In genomic region chr13:113350743-113351430, GRCm38 (mm10) we compare ENCODE assay signal across 21 mouse cellular contexts. TPM values are rescaled to one million over a fixed set of nuclear protein-coding genes. Genes with fewer than 3 reads are reported as not detected.
A peak's percentile ranks its signal among the peaks of the same experiment; 100 is the strongest.
DNase-seq lines count a peak whose midpoint lies in the region; ATAC-seq and TF ChIP-seq lines count a peak whose summit lies in the region.
"Had no signal": no experiment of that assay in that cellular context is flagged by ENCODE, and none has a peak within 500 bp of the region (broad histone marks: within the 10 kb centered on the region; RNA-seq: fewer than 3 reads in every experiment).

No protein-coding gene starts in this region.

- no peak; the same call in 1 of the 2 replicates for ATAC-seq in kidney, embryonic 14.5 days (ENCODE audit: low FRiP score, low TSS enrichment)
- peak; percentile 53; the same call in 1 of the 2 replicates for ATAC-seq in embryonic facial prominence, embryonic 13.5 days (ENCODE audit: insufficient number of reproducible peaks, insufficient read depth, low FRiP score, low TSS enrichment, low read depth)
- no peak for ATAC-seq in limb, embryonic 14.5 days (ENCODE audit: low FRiP score, low read depth)
- ATAC-seq: midbrain, embryonic 16.5 days had no signal

- H3K9ac ChIP-seq in kidney, embryonic 14.5 days (ENCODE audit: low read depth, low read length): no peak overlapping the region
- 0 out of 2 replicates have a peak overlapping the region, but pooled peaks have one; percentile 21 for H3K9ac ChIP-seq in embryonic facial prominence, embryonic 13.5 days
- no peak overlapping the region for H3K9ac ChIP-seq in limb, embryonic 14.5 days (ENCODE audit: low read depth, low read length, severe bottlenecking)
- H3K9ac ChIP-seq: heart, embryonic 13.5 days; hindbrain, embryonic 12.5 days; neural tube, embryonic 12.5 days had no signal

- no peak overlapping the region for H3K4me2 ChIP-seq in kidney, embryonic 14.5 days (replicated peaks; ENCODE audit: low read depth, low read length)
- H3K4me2 ChIP-seq in embryonic facial prominence, embryonic 13.5 days: peak overlapping the region; percentile 24
- no peak overlapping the region for H3K4me2 ChIP-seq in limb, embryonic 14.5 days (replicated peaks; ENCODE audit: low read depth, low read length, severe bottlenecking)
- H3K4me2 ChIP-seq: heart, embryonic 13.5 days; hindbrain, embryonic 12.5 days; neural tube, embryonic 12.5 days had no signal

- no peaks in the 10 kb centered on the region for H3K9me3 ChIP-seq in kidney, embryonic 14.5 days (ENCODE audit: control insufficient read depth, low read length)
- no peaks in the 10 kb centered on the region for H3K9me3 ChIP-seq in embryonic facial prominence, embryonic 13.5 days
- no peaks in the 10 kb centered on the region for H3K9me3 ChIP-seq in limb, embryonic 14.5 days (ENCODE audit: control insufficient read depth, low read length)
- H3K9me3 ChIP-seq: forebrain, embryonic 10.5 days; G1E; heart, embryonic 13.5 days; hindbrain, embryonic 12.5 days; neural tube, embryonic 12.5 days had no signal

- no peaks in the 10 kb centered on the region for H3K27me3 ChIP-seq in kidney, embryonic 14.5 days (ENCODE audit: control insufficient read depth, insufficient read depth, low read length)
- H3K27me3 ChIP-seq in embryonic facial prominence, embryonic 13.5 days: no peaks in the 10 kb centered on the region
- no peaks in the 10 kb centered on the region for H3K27me3 ChIP-seq in limb, embryonic 14.5 days (ENCODE audit: control insufficient read depth, insufficient read depth, low read length)
- H3K27me3 ChIP-seq: heart, embryonic 13.5 days; neural tube, embryonic 12.5 days had no signal

- TF ChIP-seq POLR2A in limb, embryonic 14.5 days (IDR thresholded peaks at IDR 0.05; ENCODE audit: borderline replicate concordance, extremely low read depth, insufficient read depth, insufficient read length): no peak

- WGBS in kidney, embryonic 14.5 days: 74% methylated on average over 11 of the region's 11 CpGs
- WGBS in embryonic facial prominence, embryonic 13.5 days: 38% methylated on average over 11 of the region's 11 CpGs
- WGBS in limb, embryonic 14.5 days: 64% methylated on average over 11 of the region's 11 CpGs

- H3K36me3 ChIP-seq in kidney, embryonic 14.5 days (ENCODE audit: control insufficient read depth, insufficient read depth, low read length): no peaks in the 10 kb centered on the region
- H3K36me3 ChIP-seq in embryonic facial prominence, embryonic 13.5 days: no peaks in the 10 kb centered on the region
- no peaks in the 10 kb centered on the region; the same call in 1 of the 2 replicates for H3K36me3 ChIP-seq in limb, embryonic 14.5 days (ENCODE audit: control insufficient read depth, insufficient read depth, low read length)
- H3K36me3 ChIP-seq: forebrain, embryonic 10.5 days; G1E; heart, embryonic 13.5 days; hindbrain, embryonic 12.5 days; neural tube, embryonic 12.5 days had no signal

- peak overlapping the region; percentile 47; the same call in 1 of the 2 replicates for H3K27ac ChIP-seq in kidney, embryonic 14.5 days (ENCODE audit: low read depth, low read length)
- H3K27ac ChIP-seq in embryonic facial prominence, embryonic 13.5 days: peak overlapping the region; percentile 87
- H3K27ac ChIP-seq in limb, embryonic 14.5 days (replicated peaks; ENCODE audit: low read depth, low read length): no peak overlapping the region; the same call in 1 of the 2 replicates
- H3K27ac ChIP-seq: forebrain, embryonic 10.5 days; heart, embryonic 13.5 days; hindbrain, embryonic 12.5 days; neural tube, embryonic 12.5 days had no signal

- no peak overlapping the region for H3K4me3 ChIP-seq in kidney, embryonic 14.5 days (ENCODE audit: low read length)
- H3K4me3 ChIP-seq in embryonic facial prominence, embryonic 13.5 days: no peak overlapping the region
- no peak overlapping the region for H3K4me3 ChIP-seq in limb, embryonic 14.5 days (replicated peaks; ENCODE audit: low read length)
- H3K4me3 ChIP-seq: forebrain, embryonic 10.5 days; heart, embryonic 13.5 days; hindbrain, embryonic 12.5 days; neural tube, embryonic 12.5 days had no signal

- H3K4me1 ChIP-seq in kidney, embryonic 14.5 days (ENCODE audit: control insufficient read depth, insufficient read depth, low read length): peaks cover 9% of the 10 kb centered on the region; the same call in 1 of the 2 replicates
- peaks cover 51% of the 10 kb centered on the region for H3K4me1 ChIP-seq in embryonic facial prominence, embryonic 13.5 days
- peaks cover 15% of the 10 kb centered on the region for H3K4me1 ChIP-seq in limb, embryonic 14.5 days (ENCODE audit: control insufficient read depth, insufficient read depth, low read length)

- DNase-seq in kidney, postnatal 36 days: no peak
- DNase-seq in lung, postnatal 25 days (ENCODE audit: low spot score): peak; percentile 5
- DNase-seq in lung, postnatal 4 days: no peak
- DNase-seq in limb, embryonic 14.5 days (ENCODE audit: low spot score): peak; percentile 66
- DNase-seq in left cerebral cortex, adult 18-20 months (ENCODE audit: low spot score in 2 of 2): no peak
- DNase-seq in adrenal gland, adult 2 months: no peak
- DNase-seq: adrenal gland, postnatal 14 days; cerebellum, adult 8-10 months; gastrocnemius, postnatal 25 days; kidney, adult 9 months; right cerebral cortex, postnatal 4 days; thymus, adult 18-20 months had no signal

RNA-seq across cellular contexts. Expression of gene BC067074, which starts 57.9 kb away (rescaled TPM):
- polyA plus RNA-seq in kidney, embryonic 14.5 days (2014; fragmentation: Nextera tagmentation; extraction: Ambion mirVana): 3.4 and 6.1 TPM in 2 replicates
- polyA plus RNA-seq in embryonic facial prominence, embryonic 13.5 days (2015; fragmentation: Nextera tagmentation; extraction: Ambion mirVana): 7.6 and 7.7 TPM in 2 replicates
- 21.9 and 26.1 TPM in 2 replicates for polyA plus RNA-seq in limb, embryonic 14.5 days (2012; rRNA removed)
- 8.6 and 10.0 TPM in 2 replicates for polyA plus RNA-seq in limb, embryonic 14.5 days (2014; fragmentation: Nextera tagmentation; extraction: Ambion mirVana)
- 1 to 10 TPM; 1.4 TPM for total RNA-seq in left cerebral cortex, adult 18-20 months (2021)
- under 1 TPM; 0.69 to 0.98 TPM for total RNA-seq in adrenal gland, adult 2 months (2021)
- polyA plus RNA-seq in adrenal gland, adult 2 months (2012; rRNA removed): 0.48 TPM in 2 replicates
- polyA plus RNA-seq: G1E; liver, adult 2 months had no signal

Comparison
In these comparisons a context has a peak if more than half of its experiments do, and no peak if none do; other contexts are left out.
1. DNase-seq: peak in lung, postnatal 25 days (single experiment) and limb, embryonic 14.5 days (single experiment); none in kidney, postnatal 36 days (0 of 2), lung, postnatal 4 days (0 of 2), left cerebral cortex, adult 18-20 months (0 of 2) and adrenal gland, adult 2 months (single experiment).